Mouse (Mus musculus): ENCODE results near the gene Anks4b. TPM values are rescaled to one million over a fixed set of nuclear protein-coding genes. Genes with fewer than 3 reads are reported as not detected.

The Anks4b gene
- polyA plus RNA-seq, 1 experiment from 2014 or later, result not detected

DNA sequence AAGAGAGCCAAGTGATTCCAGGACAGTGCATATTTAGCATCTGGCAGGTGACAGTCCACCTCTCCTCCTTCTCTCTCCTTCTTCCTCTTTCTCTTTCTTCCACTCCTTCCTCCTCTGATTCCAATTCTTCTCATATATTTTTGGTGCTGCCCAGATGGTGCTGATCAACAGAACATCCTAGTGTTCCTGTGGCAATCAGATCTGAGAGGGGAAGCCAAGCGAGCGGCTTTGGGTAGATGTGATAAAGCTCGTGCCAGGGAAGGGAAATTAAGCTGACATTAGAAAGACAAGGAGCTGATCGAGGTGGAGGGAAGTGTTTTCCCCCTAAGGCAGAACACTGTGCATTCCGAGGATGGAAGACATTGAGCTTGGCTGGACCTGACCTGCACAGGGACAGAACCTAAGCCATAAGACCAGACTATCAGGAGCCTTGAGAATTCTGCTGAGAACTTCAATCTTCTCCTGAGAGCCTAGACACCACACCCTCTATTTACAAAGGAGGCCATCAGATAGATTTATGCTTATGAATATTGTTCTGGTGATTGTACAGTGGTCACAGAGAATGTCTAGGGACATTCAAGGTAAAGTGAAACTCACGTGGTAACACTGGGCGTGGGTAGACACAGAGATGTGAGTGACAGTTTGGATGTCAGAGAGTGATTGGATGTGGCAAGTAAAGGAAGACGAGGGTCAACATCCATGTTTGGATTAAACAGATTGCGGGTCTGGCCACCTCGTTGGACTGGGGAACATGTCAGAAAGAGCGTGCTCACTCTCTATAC lies 1.3 kb downstream of the Anks4b start:
- no peak overlapping the region for H3K27ac ChIP-seq
- H3K79me2 ChIP-seq (ENCODE audit: inconsistent target), result no peaks in the 10 kb centered on the region
- no peaks in the 10 kb centered on the region for H3K36me3 ChIP-seq (ENCODE audit: inconsistent target)
- 80% methylated on average over 11 of the region's 11 CpGs for WGBS (ENCODE audit: missing documents)
- no peak overlapping the region for H3K4me3 ChIP-seq (ENCODE audit: inconsistent target)

DNA sequence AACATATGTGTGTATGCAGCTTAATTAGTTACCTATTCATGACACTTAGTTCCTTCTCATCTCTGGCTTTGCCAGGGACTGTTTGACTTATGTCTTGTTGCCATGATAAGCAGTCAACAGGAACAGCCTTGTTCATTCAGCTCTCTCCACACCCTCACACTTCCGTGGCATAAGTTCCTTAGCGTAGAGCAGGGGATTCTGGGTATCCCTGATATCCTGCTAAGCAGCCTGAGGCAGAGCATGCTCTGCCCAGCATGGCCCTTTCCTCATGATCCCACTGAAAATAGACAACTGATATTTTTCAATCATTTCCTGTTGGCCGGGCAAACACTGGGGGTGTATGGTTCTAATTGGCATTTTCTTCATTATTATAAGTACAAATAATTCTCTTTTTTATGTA lies 4.0 kb downstream of the Anks4b start:
- 84% methylated on average over 3 of the region's 3 CpGs for WGBS (ENCODE audit: missing documents)
- no peak overlapping the region for H3K4me3 ChIP-seq (ENCODE audit: inconsistent target)
- no peaks in the 10 kb centered on the region for H3K79me2 ChIP-seq (ENCODE audit: inconsistent target)
- no peaks in the 10 kb centered on the region for H3K36me3 ChIP-seq (ENCODE audit: inconsistent target)
- no peak overlapping the region for H3K27ac ChIP-seq

DNA sequence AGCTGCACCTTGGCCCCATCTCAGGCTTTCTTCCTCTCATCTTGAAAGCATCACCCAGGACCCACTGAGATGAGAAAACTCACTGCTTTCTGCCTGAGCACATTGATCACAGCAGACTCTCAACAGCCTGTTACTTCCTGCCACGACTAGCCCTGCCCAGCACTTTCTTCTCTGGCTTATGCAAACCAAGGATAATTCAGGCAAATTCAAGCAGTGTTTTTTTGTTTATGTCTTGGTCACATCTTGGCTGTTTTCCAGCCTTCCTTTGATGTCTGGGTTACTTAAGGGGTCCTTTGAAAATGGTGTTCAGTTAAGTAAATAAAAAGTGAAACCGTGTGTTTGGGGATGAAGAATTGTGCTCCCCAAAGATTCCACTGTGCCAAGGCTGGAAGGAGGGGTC lies 5.3 kb downstream of the Anks4b start:
- H3K79me2 ChIP-seq (ENCODE audit: inconsistent target), result no peaks in the 10 kb centered on the region
- H3K36me3 ChIP-seq (ENCODE audit: inconsistent target), result no peaks in the 10 kb centered on the region
- no peak overlapping the region for H3K27ac ChIP-seq
- WGBS (ENCODE audit: missing documents), result 10% methylated on average over 2 of the region's 2 CpGs
- H3K4me3 ChIP-seq (ENCODE audit: inconsistent target), result no peak overlapping the region

DNA sequence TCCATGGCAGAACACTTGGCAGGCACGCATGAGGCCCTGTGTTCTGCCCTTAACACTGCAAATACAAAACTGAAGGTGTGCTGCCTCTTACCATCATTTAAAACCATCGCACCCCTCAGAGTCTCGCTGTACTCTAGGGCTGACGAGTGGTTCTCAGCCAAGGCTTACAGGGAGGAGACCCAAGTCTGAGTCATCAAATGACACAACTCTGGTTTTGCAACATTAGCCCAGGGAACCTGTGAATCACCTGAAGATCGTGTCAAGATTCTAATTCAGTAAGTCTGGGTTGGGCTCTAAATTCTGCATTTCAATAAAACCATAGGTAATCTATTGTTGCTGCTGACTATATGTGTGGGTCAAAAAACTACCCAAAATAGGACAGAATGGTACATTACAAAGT lies 6.9 kb downstream of the Anks4b start:
- 87% methylated on average over 5 of the region's 5 CpGs for WGBS (ENCODE audit: missing documents)
- no peaks in the 10 kb centered on the region for H3K79me2 ChIP-seq (ENCODE audit: inconsistent target)
- no peaks in the 10 kb centered on the region for H3K36me3 ChIP-seq (ENCODE audit: inconsistent target)
- H3K27ac ChIP-seq, result no peak overlapping the region
- no peak overlapping the region for H3K4me3 ChIP-seq (ENCODE audit: inconsistent target)

DNA sequence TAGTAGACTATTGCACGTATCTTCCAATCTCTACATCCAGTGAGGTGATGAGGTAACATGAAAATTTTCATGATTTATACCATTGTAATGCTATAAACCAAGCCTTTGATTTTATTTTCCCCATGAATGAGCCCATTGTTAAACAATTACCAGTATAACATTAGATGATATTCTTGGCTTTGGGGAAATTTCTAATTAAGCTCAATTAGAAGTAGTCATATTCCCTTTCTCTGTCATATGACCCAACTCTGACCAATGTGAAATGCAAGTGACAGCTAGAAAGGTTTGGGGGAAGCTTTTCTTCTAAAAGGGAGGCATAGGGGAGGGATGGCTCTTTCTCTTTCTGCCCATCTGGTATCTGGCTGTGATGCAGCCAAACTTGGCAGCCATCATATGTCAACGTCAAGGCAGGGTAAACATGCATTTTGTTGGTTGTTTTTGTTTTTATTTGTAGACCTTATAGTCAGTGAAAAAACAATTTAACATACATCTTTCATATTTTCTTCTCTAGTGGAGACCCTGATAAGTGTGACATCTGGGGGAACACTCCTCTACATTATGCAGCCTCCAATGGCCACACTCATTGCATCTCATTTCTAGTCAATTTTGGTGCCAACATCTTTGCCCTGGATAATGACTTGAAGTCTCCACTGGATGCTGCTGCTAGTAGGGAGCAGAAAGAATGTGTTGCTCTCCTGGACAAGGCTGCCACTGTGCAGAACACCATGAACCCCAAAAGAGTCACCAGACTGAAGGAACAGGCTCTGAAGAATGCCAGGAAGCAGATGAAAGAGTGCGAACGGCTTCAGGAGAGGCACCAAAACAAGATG lies 8.0 kb downstream of the Anks4b start:
- no peak overlapping the region for H3K27ac ChIP-seq
- no peaks in the 10 kb centered on the region for H3K79me2 ChIP-seq (ENCODE audit: inconsistent target)
- H3K36me3 ChIP-seq (ENCODE audit: inconsistent target), result no peaks in the 10 kb centered on the region
- H3K4me3 ChIP-seq (ENCODE audit: inconsistent target), result no peak overlapping the region
- WGBS (ENCODE audit: missing documents), result 91% methylated on average over 4 of the region's 4 CpGs

DNA sequence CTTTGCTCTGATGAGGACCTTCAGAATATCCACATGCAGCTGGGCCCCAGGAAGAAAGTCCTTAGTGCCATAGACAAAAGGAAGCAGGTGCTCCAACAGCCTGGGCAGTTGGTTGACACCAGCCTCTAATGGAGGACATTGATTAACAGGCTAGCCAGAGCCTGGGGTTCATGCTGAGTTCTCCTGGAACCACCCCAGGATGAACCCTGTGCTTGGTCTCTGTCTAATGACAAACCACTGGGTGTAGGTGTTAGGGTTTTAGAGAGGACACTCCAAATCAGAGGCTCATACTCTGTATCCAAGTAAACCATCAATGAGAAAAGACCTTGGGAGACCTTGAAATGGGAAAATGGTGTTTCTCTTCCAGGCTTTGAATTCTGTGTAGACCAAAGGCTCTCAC lies 9.2 kb downstream of the Anks4b start:
- Histone ChIP-seq H3K27ac (no peak overlapping the region), H3K4me3 (ENCODE audit: inconsistent target) (no peak overlapping the region), H3K36me3 (ENCODE audit: inconsistent target) (no peaks in the 10 kb centered on the region), H3K79me2 (ENCODE audit: inconsistent target) (no peaks in the 10 kb centered on the region)

DNA sequence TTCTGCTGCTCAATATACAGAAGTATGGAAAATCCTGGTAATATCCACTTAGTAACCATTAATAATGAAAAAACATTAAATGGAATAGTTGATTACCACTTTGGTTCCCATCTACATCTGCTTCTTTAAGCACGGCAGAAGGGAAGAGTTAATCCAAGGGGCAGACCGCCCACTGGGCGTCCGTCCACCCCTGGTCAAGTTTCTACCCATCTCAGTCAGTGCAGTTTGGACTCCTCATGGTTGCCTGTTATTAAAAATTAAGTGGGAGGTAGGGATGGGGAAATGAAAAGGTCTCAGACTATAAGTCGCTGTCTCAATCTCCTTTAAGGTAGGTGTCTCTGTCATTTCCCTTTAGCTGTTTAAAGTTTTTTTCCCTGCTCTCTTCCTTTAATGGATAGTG lies 15.3 kb downstream of the Anks4b start:
- no peaks in the 10 kb centered on the region for H3K79me2 ChIP-seq (ENCODE audit: inconsistent target)
- H3K4me3 ChIP-seq (ENCODE audit: inconsistent target), result no peak overlapping the region
- WGBS (ENCODE audit: missing documents), result 95% methylated on average over 5 of the region's 5 CpGs
- H3K36me3 ChIP-seq (ENCODE audit: inconsistent target), result no peaks in the 10 kb centered on the region
- no peak overlapping the region for H3K27ac ChIP-seq

DNA sequence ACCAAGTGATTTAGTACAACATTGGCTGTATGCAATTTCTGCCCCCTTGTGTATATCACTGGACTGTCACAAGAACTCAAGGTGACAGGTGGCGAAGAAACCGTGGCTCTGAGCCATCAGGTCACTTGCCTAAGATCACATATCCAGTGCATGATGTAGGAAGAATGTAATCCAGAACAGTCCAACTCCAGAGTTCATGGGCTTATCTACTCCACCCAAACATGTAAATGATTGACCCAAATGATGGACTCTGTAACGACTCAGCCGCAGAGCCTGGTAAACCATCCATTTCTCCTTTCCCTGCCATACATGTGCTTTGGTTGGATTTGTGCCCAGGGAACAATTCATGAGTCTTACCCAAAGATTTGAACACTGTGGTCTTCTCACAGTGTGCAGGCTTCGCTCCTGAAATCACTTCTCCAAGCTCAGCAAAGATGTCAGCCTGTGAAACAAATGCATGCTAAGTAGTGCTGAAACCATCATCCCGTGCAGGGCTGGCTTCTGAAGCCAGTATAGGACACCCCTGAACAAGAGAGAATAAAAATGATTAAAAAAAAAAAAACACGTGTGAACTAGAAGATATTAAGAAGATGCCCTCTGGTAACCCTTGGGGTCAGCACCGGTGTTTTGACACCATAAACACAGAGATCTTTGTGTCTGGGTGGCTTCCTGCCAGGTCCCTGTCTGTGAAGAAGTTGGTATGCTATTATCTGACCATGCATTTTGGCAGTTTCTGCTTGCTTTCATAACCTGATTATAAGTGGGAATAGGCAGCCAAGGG lies 15.9 kb downstream of the Anks4b start:
- WGBS (ENCODE audit: missing documents), result 79% methylated on average over 8 of the region's 8 CpGs
- Histone ChIP-seq H3K79me2 (ENCODE audit: inconsistent target) (no peaks in the 10 kb centered on the region), H3K27ac (no peak overlapping the region), H3K4me3 (ENCODE audit: inconsistent target) (no peak overlapping the region), H3K36me3 (ENCODE audit: inconsistent target) (no peaks in the 10 kb centered on the region)

DNA sequence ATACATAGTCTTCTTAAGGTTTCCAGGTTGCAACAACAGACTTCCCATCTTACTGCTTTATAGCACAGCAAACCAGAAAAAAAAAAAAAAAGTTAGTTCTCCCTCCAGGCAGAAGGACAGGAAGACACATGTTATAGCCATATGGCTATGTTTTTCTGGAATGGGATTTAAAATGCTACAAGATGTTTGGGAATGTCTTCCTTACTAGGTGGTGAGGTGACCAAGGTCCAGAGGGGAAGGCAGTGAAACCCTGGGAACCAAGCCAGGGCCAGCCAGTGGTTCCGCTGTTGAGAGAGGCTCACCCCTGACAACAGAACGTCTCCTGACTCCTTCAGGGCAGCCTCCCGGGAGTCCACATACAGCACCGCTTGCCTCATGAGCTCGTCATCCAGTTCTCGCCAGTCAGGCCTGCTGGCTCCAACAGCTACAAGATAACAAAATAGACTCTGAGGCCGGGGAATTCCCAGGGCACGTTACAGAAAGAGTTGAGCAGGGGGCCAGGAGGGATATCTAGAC lies 16.6 kb downstream of the Anks4b start:
- Histone ChIP-seq H3K27ac (no peak overlapping the region), H3K4me3 (ENCODE audit: inconsistent target) (no peak overlapping the region)
- WGBS (ENCODE audit: missing documents), result 87% methylated on average over 8 of the region's 8 CpGs

DNA sequence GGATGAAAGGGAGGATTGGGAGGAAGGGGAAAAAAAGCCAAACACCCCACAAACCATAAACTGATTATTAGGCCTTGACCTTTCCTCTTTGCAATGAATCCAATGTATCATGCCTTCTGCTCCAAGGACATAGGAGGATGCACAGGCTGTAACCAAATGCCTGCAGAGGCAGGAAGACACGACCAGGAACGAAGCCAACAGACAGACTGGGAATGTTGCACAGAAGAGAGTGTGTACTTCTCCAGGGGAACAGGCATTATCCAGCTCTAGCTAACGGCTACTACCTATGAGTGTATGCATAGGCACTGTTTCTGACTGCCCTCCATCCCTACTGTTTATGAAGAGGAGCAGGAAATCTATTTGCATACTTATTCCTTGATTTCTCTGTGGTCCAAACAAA lies 18.5 kb downstream of the Anks4b start:
- 57% methylated on average over 3 of the region's 3 CpGs for WGBS (ENCODE audit: missing documents)
- H3K27ac ChIP-seq, result no peak overlapping the region
- H3K36me3 ChIP-seq (ENCODE audit: inconsistent target), result no peaks in the 10 kb centered on the region
- no peaks in the 10 kb centered on the region for H3K79me2 ChIP-seq (ENCODE audit: inconsistent target)
- H3K4me3 ChIP-seq (ENCODE audit: inconsistent target), result no peak overlapping the region

More for the DNA sequence above, 16.6 kb downstream of the Anks4b start:
- Histone ChIP-seq H3K79me2 (ENCODE audit: inconsistent target) (no peaks in the 10 kb centered on the region), H3K36me3 (ENCODE audit: inconsistent target) (no peaks in the 10 kb centered on the region)

DNA sequence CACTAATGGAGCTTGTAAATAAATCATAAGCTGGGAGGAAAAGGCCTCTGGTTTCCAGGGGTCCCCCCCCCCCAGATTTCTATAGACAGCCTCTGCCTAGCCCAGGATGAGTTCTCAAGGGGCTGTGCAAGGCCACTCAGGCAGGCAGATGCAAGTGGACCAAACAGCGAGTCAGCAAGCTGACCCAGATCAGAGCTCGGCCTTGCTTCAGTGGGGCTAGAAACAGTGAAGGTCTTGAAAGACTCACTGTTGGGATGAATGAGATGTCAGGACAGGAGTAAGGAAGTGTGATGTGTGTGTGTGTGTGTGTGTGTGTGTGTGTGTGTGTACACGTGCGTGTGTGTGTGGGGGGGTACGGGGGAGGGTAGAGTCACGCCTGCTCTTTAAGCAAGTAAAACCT lies 19.2 kb downstream of the Anks4b start:
- WGBS (ENCODE audit: missing documents), result 95% methylated on average over 4 of the region's 6 CpGs
- no peaks in the 10 kb centered on the region for H3K36me3 ChIP-seq (ENCODE audit: inconsistent target)

DNA sequence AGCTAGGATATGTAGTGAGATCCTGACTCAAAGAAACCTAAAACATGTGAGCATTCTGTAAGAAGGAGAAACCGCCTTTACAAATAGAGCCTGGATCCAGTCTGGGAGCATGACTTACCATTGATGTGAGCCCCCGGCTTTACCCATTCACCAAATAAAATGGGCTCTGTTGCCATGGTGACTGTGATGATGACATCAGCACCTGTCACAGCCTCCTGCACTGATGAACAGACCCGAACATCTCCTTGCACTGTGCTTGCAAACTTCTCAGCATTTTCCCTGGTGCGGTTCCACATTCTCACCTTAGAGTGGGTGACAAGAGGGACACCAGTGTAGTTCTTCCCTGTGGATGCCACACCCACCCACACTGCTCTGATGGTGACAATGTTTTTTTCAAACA lies 21.5 kb downstream of the Anks4b start:
- Histone ChIP-seq H3K79me2 (ENCODE audit: inconsistent target) (no peaks in the 10 kb centered on the region), H3K4me3 (ENCODE audit: inconsistent target) (no peak overlapping the region), H3K27ac (no peak overlapping the region), H3K36me3 (ENCODE audit: inconsistent target) (no peaks in the 10 kb centered on the region)
- 91% methylated on average over 4 of the region's 4 CpGs for WGBS (ENCODE audit: missing documents)

More for the DNA sequence above, 19.2 kb downstream of the Anks4b start:
- Histone ChIP-seq H3K27ac (no peak overlapping the region), H3K4me3 (ENCODE audit: inconsistent target) (no peak overlapping the region), H3K79me2 (ENCODE audit: inconsistent target) (no peaks in the 10 kb centered on the region)

DNA sequence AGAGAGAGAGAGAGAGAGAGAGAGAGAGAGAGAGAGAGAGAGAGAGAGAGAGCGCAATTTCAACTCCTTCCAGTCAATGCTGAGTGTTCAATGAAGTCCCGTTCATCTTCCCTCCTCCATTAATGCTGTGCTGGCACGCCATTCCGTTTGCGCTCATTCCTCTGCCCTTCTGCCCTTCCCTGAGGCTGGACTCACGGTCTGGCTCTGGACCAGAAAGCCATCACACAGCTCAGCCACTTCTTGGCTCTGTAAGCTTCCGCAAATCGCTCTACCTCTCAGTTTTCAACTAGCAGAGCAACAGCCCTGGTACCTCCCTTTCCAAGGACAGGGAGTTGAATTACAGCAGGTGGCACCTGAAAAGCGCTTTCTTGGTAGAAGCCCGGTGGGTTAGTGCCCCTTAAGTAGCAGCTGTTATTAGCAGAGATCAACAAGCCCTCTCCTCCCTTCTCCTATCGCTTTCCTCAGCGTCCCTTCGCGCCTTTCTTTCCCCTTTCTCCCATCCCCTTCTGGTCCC lies 27.6 kb downstream of the Anks4b start:
- H3K27ac ChIP-seq, result no peak overlapping the region
- H3K79me2 ChIP-seq (ENCODE audit: inconsistent target), result no peaks in the 10 kb centered on the region
- no peak overlapping the region for H3K4me3 ChIP-seq (ENCODE audit: inconsistent target)
- 8% methylated on average over 14 of the region's 14 CpGs for WGBS (ENCODE audit: missing documents)
- H3K36me3 ChIP-seq (ENCODE audit: inconsistent target), result no peaks in the 10 kb centered on the region

DNA sequence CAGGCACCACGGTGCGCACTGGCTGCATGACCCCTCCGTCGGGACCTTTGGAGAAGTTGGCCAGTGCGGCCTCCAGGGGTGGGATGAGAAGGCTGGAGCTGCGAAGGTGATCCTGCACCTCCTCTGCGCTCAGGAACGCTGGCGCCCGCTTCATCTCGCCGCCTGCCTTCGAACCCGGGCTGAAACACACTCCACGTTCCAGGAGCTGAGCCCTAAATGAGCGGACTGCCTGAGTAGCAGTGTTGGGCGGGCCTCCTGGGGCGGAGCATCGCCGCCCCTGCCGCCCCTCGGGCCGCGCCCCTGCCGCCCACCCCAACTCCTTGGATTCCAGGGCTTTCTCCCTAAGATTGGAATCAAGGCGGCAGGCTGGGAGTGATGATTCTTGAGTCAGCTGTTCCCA lies 28.1 kb downstream of the Anks4b start, which contains the start of gene Crym:
Gene Crym (minus strand): TSS at position 341 of the 400 bp plus-strand sequence.
- 15% methylated on average over 24 of the region's 26 CpGs for WGBS (ENCODE audit: missing documents)
- no peak within 1 kb of the TSS for H3K4me3 ChIP-seq (ENCODE audit: inconsistent target)
- H3K27ac ChIP-seq, result no peak within 1 kb of the TSS
- H3K79me2 ChIP-seq (ENCODE audit: inconsistent target), result no peaks in the 10 kb centered on the region
- no peaks in the 10 kb centered on the region for H3K36me3 ChIP-seq (ENCODE audit: inconsistent target)
